Mouse (Mus musculus): Measurements from ENCODE around the gene Olfr873. TPM values are rescaled to one million over a fixed set of nuclear protein-coding genes. Genes with fewer than 3 reads are reported as not detected.

Olfr873 gene
- not detected for total RNA-seq (2023)

GRCm38 (mm10) chr9:20298232-20298631, at the start of gene Olfr873:
Olfr873 (plus strand) TSS chr9:20298532.

GRCm38 (mm10) chr9:20282051-20282450, 16.3 kb upstream of the Olfr873 start, which contains the start of gene Olfr39:
Olfr39 (plus strand) TSS chr9:20282351.

GRCm38 (mm10) chr9:20335994-20336393, 37.7 kb downstream of the Olfr873 start, which contains the start of gene Olfr18:
Olfr18 (minus strand) TSS chr9:20336094.

Other genes starting within 250 kb of the Olfr873 start
- gene Olfr867, start 241.0 kb upstream of the Olfr873 start, total RNA-seq (2023) = not detected
- gene Olfr868, start 199.9 kb upstream of the Olfr873 start, total RNA-seq (2023) = not detected
- not detected for gene Olfr869, start 169.5 kb upstream of the Olfr873 start, total RNA-seq (2023)
- not detected for gene Olfr870, start 124.5 kb upstream of the Olfr873 start, total RNA-seq (2023)
- gene Olfr871, start 86.3 kb upstream of the Olfr873 start, total RNA-seq (2023) = not detected
- gene Olfr872, start 61.4 kb upstream of the Olfr873 start, total RNA-seq (2023) = not detected
- under 1 TPM in 1 of 2 experiments, not detected in 1; 0.36 TPM for gene Olfr39, start 16.2 kb upstream of the Olfr873 start, total RNA-seq (2023)
- not detected for gene Olfr18, start 37.6 kb downstream of the Olfr873 start, total RNA-seq (2023)
- 1 to 10 TPM; 7.0 to 8.6 TPM for gene Zfp560, start 86.6 kb downstream of the Olfr873 start, total RNA-seq (2023)
- gene Zfp26, start 161.6 kb downstream of the Olfr873 start, total RNA-seq (2023) = 10 to 100 TPM; 44.7 to 45.4 TPM
- gene Zfp426, start 194.2 kb downstream of the Olfr873 start, total RNA-seq (2023) = 10 to 100 TPM; 23.3 to 27.2 TPM
- gene Zfp266, start 222.9 kb downstream of the Olfr873 start, total RNA-seq (2023) = 10 to 100 TPM; 36.8 to 40.1 TPM